Comparison of ENCODE assay signal across 8 mouse cellular contexts in genomic region chr4:32862751-32863446, GRCm38 (mm10).
DNase-seq lines count a peak whose midpoint lies in the region; ATAC-seq and TF ChIP-seq lines count a peak whose summit lies in the region.

No protein-coding gene starts in this region.

- WGBS in forebrain, embryonic 14.5 days, result 53% methylated on average over 15 of the region's 15 CpGs
- 18% methylated on average over 15 of the region's 15 CpGs for WGBS in liver, embryonic 15.5 days (ENCODE audit: insufficient replicate concordance)

- DNase-seq in cerebellum, postnatal 14 days, result peak; percentile 19 to 20
- DNase-seq in cerebellum, postnatal 4 days (ENCODE audit: low spot score in 2 of 2), result no peak
- peak; percentile 19 for DNase-seq in G1E (ENCODE audit: low spot score)
- DNase-seq in forebrain, embryonic 14.5 days (ENCODE audit: low spot score), result no peak
- no peak for DNase-seq in right cerebral cortex, adult 18-20 months
- no peak for DNase-seq in heart, adult 9 months (ENCODE audit: low spot score in 2 of 2)

- H3K27me3 ChIP-seq in G1E (ENCODE audit: insufficient read depth, low read length), result peaks cover 7% of the 10 kb centered on the region; the same call in 1 of the 2 replicates
- no peaks in the 10 kb centered on the region for H3K27me3 ChIP-seq in forebrain, embryonic 14.5 days (replicated peaks; ENCODE audit: control insufficient read depth, insufficient read depth, low read length)
- peaks cover 29% of the 10 kb centered on the region for H3K27me3 ChIP-seq in liver, embryonic 15.5 days

- no peaks in the 10 kb centered on the region for H3K9me3 ChIP-seq in G1E (replicated peaks)
- H3K9me3 ChIP-seq in forebrain, embryonic 14.5 days (replicated peaks; ENCODE audit: control insufficient read depth, low read length), result no peaks in the 10 kb centered on the region
- H3K9me3 ChIP-seq in liver, embryonic 15.5 days (replicated peaks), result no peaks in the 10 kb centered on the region

- peaks cover 5% of the 10 kb centered on the region for H3K36me3 ChIP-seq in G1E (replicated peaks)
- H3K36me3 ChIP-seq in forebrain, embryonic 14.5 days (ENCODE audit: control insufficient read depth, insufficient read depth, low read length), result no peaks in the 10 kb centered on the region; the same call in 1 of the 2 replicates
- no peaks in the 10 kb centered on the region for H3K36me3 ChIP-seq in liver, embryonic 15.5 days (replicated peaks)

- peak overlapping the region; percentile 58; the same call in 1 of the 2 replicates for H3K9ac ChIP-seq in forebrain, embryonic 14.5 days (ENCODE audit: low read length)
- no peak overlapping the region; the same call in 1 of the 2 replicates for H3K9ac ChIP-seq in liver, embryonic 15.5 days

- peak overlapping the region; percentile 55 for H3K4me2 ChIP-seq in forebrain, embryonic 14.5 days (ENCODE audit: low read length)
- H3K4me2 ChIP-seq in liver, embryonic 15.5 days, result peak overlapping the region; percentile 69

- H3K27ac ChIP-seq in forebrain, embryonic 14.5 days (ENCODE audit: low read depth, low read length), result peak overlapping the region; percentile 39; the same call in 1 of the 2 replicates
- H3K27ac ChIP-seq in liver, embryonic 15.5 days (replicated peaks), result peak overlapping the region; percentile 78; the same call in 1 of the 2 replicates

- peak; percentile 7; the same call in 1 of the 2 replicates for ATAC-seq in G1E (ENCODE audit: extremely low read depth, insufficient number of reproducible peaks, low FRiP score, poor library complexity, severe bottlenecking)
- peak; percentile 22; the same call in 1 of the 2 replicates for ATAC-seq in forebrain, embryonic 14.5 days
- 0 out of 2 replicates have a peak, but pooled peaks have one; percentile 29 for ATAC-seq in liver, embryonic 15.5 days (ENCODE audit: insufficient read depth)
- no peak for ATAC-seq in activated CD4-positive, CD25-positive, alpha-beta regulatory T cell, adult 4 months

- peaks cover 70% of the 10 kb centered on the region for H3K4me1 ChIP-seq in G1E (ENCODE audit: insufficient read depth, low read depth, low read length)
- peaks cover 43% of the 10 kb centered on the region for H3K4me1 ChIP-seq in forebrain, embryonic 14.5 days (ENCODE audit: control insufficient read depth, insufficient read depth, low read length)
- peaks cover 55% of the 10 kb centered on the region for H3K4me1 ChIP-seq in liver, embryonic 15.5 days (replicated peaks)

- no peak for TF ChIP-seq CTCF in G1E (IDR thresholded peaks at IDR 0.05; ENCODE audit: low read depth, low read length)

- H3K4me3 ChIP-seq in G1E (ENCODE audit: low read depth, low read length), result peak overlapping the region; percentile 67; the same call in 1 of the 2 replicates
- no peak overlapping the region for H3K4me3 ChIP-seq in forebrain, embryonic 14.5 days (ENCODE audit: low read depth, low read length)
- peak overlapping the region; percentile 37 for H3K4me3 ChIP-seq in liver, embryonic 15.5 days (replicated peaks)

Comparison
In these comparisons a context has a peak if more than half of its experiments do, and no peak if none do; other contexts are left out.
1. DNase-seq: peak in cerebellum, postnatal 14 days (2 of 2) and G1E (single experiment); none in cerebellum, postnatal 4 days (0 of 2), forebrain, embryonic 14.5 days (single experiment), right cerebral cortex, adult 18-20 months (single experiment) and heart, adult 9 months (0 of 2).